Mouse (Mus musculus): ENCODE results near the gene Ephb6.

Ephb6 gene

GRCm38 (mm10) chr6:41621241-41621990 lies 16.1 kb downstream of the Ephb6 start:
- in situ Hi-C loops (cut with MboI, MseI) = no loop called here

GRCm38 (mm10) chr6:41622661-41623060 lies 17.4 kb downstream of the Ephb6 start:
- in situ Hi-C loops (cut with MboI, MseI) = no loop called here

- in situ Hi-C loops (cut with MboI, MseI) = no loop called here
Observed at GRCm38 (mm10) chr6:41628180-41628579, 22.9 kb downstream of the Ephb6 start.

- in situ Hi-C loops (cut with MboI, MseI) = no loop called here
Observed at GRCm38 (mm10) chr6:41630791-41631190, 25.5 kb downstream of the Ephb6 start.

- in situ Hi-C loops (cut with MboI, MseI) = no loop called here
Observed at GRCm38 (mm10) chr6:41631549-41631948, 26.3 kb downstream of the Ephb6 start.

- in situ Hi-C loops (cut with MboI, MseI) = no loop called here
Observed at GRCm38 (mm10) chr6:41635211-41635610, 29.9 kb downstream of the Ephb6 start.

- in situ Hi-C loops (cut with MboI, MseI) = no loop called here
Observed at GRCm38 (mm10) chr6:41636178-41636577, 30.9 kb downstream of the Ephb6 start, which contains the start of gene Trpv6. TSS of gene Trpv6 (minus strand) at chr6:41636405.

GRCm38 (mm10) chr6:41637393-41637792 lies 32.1 kb downstream of the Ephb6 start:
- in situ Hi-C loops (cut with MboI, MseI) = no loop called here

- in situ Hi-C loops (cut with MboI, MseI) = no loop called here
Observed at GRCm38 (mm10) chr6:41637927-41638506, 32.7 kb downstream of the Ephb6 start.

- in situ Hi-C loops (cut with MboI, MseI) = no loop called here
Observed at GRCm38 (mm10) chr6:41640449-41640848, 35.2 kb downstream of the Ephb6 start.

GRCm38 (mm10) chr6:41641173-41641866 lies 36.0 kb downstream of the Ephb6 start:
- in situ Hi-C loops (cut with MboI, MseI) = no loop called here

- in situ Hi-C loops (cut with MboI, MseI) = no loop called here
Observed at GRCm38 (mm10) chr6:41642765-41643164, 37.5 kb downstream of the Ephb6 start.

GRCm38 (mm10) chr6:41643227-41643626 lies 37.9 kb downstream of the Ephb6 start:
- in situ Hi-C loops (cut with MboI, MseI) = no loop called here

- in situ Hi-C loops (cut with MboI, MseI) = no loop called here
Observed at GRCm38 (mm10) chr6:41646220-41646619, 40.9 kb downstream of the Ephb6 start.

- in situ Hi-C loops (cut with MboI, MseI) = no loop called here
Observed at GRCm38 (mm10) chr6:41646672-41647071, 41.4 kb downstream of the Ephb6 start.

- in situ Hi-C loops (cut with MboI, MseI) = no loop called here
Observed at GRCm38 (mm10) chr6:41653173-41653572, 47.9 kb downstream of the Ephb6 start.

GRCm38 (mm10) chr6:41654648-41655047 lies 49.4 kb downstream of the Ephb6 start:
- in situ Hi-C loops (cut with MboI, MseI) = no loop called here

- in situ Hi-C loops (cut with MboI, MseI) = no loop called here
Observed at GRCm38 (mm10) chr6:41658487-41658886, 53.2 kb downstream of the Ephb6 start.

- in situ Hi-C loops (cut with MboI, MseI) = no loop called here
Observed at GRCm38 (mm10) chr6:41662320-41662719, 57.0 kb downstream of the Ephb6 start.
